Comparison of ENCODE assay signal across 19 mouse cellular contexts in the genomic region with DNA sequence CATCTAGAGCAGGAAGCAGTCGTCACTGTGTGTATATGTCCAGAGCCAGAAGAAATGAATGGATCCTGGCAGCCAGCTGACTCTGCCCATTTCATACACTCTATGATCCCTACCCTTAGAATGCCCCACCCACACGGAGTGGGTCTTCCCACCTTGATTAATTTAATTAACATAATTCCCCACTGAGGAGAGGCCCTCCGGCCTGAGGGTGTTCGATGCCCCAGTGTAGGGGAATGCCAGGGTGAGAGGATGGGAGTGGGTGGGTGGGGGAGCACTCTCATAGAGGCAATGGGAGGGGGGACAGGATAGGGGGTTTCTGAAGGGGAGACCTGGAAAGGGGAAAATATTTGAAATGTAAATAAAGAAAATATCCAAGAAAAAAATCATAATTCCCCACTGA.
"Had no signal": no experiment of that assay in that cellular context is flagged by ENCODE, and none has a peak within 500 bp of the region (broad histone marks: within the 10 kb centered on the region; RNA-seq: fewer than 3 reads in every experiment).

No protein-coding gene starts in this region.

- H3K4me2 ChIP-seq: limb, embryonic 15.5 days; liver, embryonic 11.5 days; lung, embryonic 14.5 days; midbrain, embryonic 12.5 days; neural tube, embryonic 13.5 days; stomach, embryonic 15.5 days had no signal

- H3K4me3 ChIP-seq: layer of hippocampus, adult 2 months; limb, embryonic 15.5 days; midbrain, embryonic 12.5 days; myocyte; neural tube, embryonic 13.5 days; stomach, embryonic 15.5 days had no signal

- ATAC-seq: liver, postnatal 0 days; lung, postnatal 0 days had no signal

- H3K36me3 ChIP-seq: limb, embryonic 15.5 days; midbrain, embryonic 12.5 days; neural tube, embryonic 13.5 days; stomach, embryonic 15.5 days had no signal

- H3K9me3 ChIP-seq: limb, embryonic 15.5 days; midbrain, embryonic 12.5 days; neural tube, embryonic 13.5 days; stomach, embryonic 15.5 days had no signal

- H3K27me3 ChIP-seq: limb, embryonic 15.5 days; midbrain, embryonic 12.5 days; neural tube, embryonic 13.5 days; stomach, embryonic 15.5 days had no signal

- H3K9ac ChIP-seq: limb, embryonic 15.5 days; liver, embryonic 14.5 days; liver, postnatal 0 days; lung, embryonic 14.5 days; midbrain, embryonic 12.5 days; neural tube, embryonic 13.5 days; stomach, embryonic 15.5 days had no signal

- DNase-seq: kidney, adult 2 months; layer of hippocampus, adult 9-11 months; liver, postnatal 0 days; lung, embryonic 14.5 days; retina, postnatal 1 day; right cerebral cortex, postnatal 25 days; spleen, adult 18-20 months; thymus, postnatal 25 days had no signal

- H3K4me1 ChIP-seq: limb, embryonic 15.5 days; midbrain, embryonic 12.5 days; neural tube, embryonic 13.5 days; stomach, embryonic 15.5 days had no signal

- H3K27ac ChIP-seq: kidney, postnatal 0 days; layer of hippocampus, adult 2 months; limb, embryonic 15.5 days; liver, embryonic 14.5 days; macrophage; midbrain, embryonic 12.5 days; neural tube, embryonic 13.5 days; stomach, embryonic 15.5 days had no signal
